Mouse (Mus musculus) lung, embryonic 16.5 days (tissue): ENCODE measurements around the gene Hspb9. TPM values are rescaled to one million over a fixed set of nuclear protein-coding genes. Genes with fewer than 3 reads are reported as not detected.
A peak's percentile ranks its signal among the peaks of the same experiment; 100 is the strongest.

Experiments
- ATAC-seq: fragments of 200-750 bp; cut with Nextera tagmentation; 2 replicates; pipeline ENCODE4 v1.8.0; 2017; ENCODE audit warnings: low read depth, mild to moderate bottlenecking, moderate library complexity
- H3K27ac ChIP-seq: fragments of 300-500 bp; sonication (generic); 2 replicates; pipeline ENCODE4 v1.5.1; 2014; ENCODE audit warnings: mild to moderate bottlenecking, control low read depth, low read length
- H3K27me3 ChIP-seq: fragments of 300-500 bp; sonication (generic); 2 replicates; pipeline ENCODE4 v1.6.1; 2014; ENCODE audit warnings: low read depth, low read length, mixed read lengths; ENCODE audit not compliant: control insufficient read depth, insufficient read depth
- H3K36me3 ChIP-seq: fragments of 300-500 bp; sonication (generic); 2 replicates; pipeline ENCODE4 v1.6.1; 2014; ENCODE audit warnings: low read length; ENCODE audit not compliant: control insufficient read depth, insufficient read depth
- H3K4me1 ChIP-seq: fragments of 300-500 bp; sonication (generic); replicated peaks from 2 replicates; pipeline ENCODE4 v1.6.1; 2014; ENCODE audit warnings: low read length, mixed read lengths; ENCODE audit not compliant: control insufficient read depth, insufficient read depth
- H3K4me2 ChIP-seq: fragments of 300-500 bp; sonication (generic); 2 replicates; pipeline ENCODE4 v1.6.1; 2014; ENCODE audit warnings: low read depth, low read length, control low read depth
- H3K4me3 ChIP-seq: fragments of 300-500 bp; sonication (generic); 2 replicates; pipeline ENCODE4 v1.5.1; 2014; ENCODE audit warnings: mild to moderate bottlenecking, low read length, control low read depth
- H3K9ac ChIP-seq: fragments of 300-500 bp; sonication (generic); 2 replicates; pipeline ENCODE4 v1.6.1; 2014; ENCODE audit warnings: low read length, control low read depth
- H3K9me3 ChIP-seq: fragments of 300-500 bp; sonication (generic); 2 replicates; pipeline ENCODE4 v1.6.1; 2016; ENCODE audit warnings: low read length; ENCODE audit not compliant: control insufficient read depth
- WGBS: fragments of 180-500 bp; shearing (Covaris S2); extraction: QIAGEN DNeasy Blood & Tissue Kit; methylation state at CpG from one replicate; pipeline ENCODE4 v1.1.7; 2014; 5-methylcytosine and 5-hydroxymethylcytosine counted together
- polyA plus RNA-seq: library from polyadenylated mRNA; unstranded; fragments of >200 nt; fragmentation: Nextera tagmentation; extraction: Ambion mirVana; gene quantifications from 2 replicates; pipeline ENCODE4 v1.2.1, GENCODE M21; 2015

The Hspb9 gene
- polyA plus RNA-seq, 1 experiment from 2014 or later = not detected

DNA sequence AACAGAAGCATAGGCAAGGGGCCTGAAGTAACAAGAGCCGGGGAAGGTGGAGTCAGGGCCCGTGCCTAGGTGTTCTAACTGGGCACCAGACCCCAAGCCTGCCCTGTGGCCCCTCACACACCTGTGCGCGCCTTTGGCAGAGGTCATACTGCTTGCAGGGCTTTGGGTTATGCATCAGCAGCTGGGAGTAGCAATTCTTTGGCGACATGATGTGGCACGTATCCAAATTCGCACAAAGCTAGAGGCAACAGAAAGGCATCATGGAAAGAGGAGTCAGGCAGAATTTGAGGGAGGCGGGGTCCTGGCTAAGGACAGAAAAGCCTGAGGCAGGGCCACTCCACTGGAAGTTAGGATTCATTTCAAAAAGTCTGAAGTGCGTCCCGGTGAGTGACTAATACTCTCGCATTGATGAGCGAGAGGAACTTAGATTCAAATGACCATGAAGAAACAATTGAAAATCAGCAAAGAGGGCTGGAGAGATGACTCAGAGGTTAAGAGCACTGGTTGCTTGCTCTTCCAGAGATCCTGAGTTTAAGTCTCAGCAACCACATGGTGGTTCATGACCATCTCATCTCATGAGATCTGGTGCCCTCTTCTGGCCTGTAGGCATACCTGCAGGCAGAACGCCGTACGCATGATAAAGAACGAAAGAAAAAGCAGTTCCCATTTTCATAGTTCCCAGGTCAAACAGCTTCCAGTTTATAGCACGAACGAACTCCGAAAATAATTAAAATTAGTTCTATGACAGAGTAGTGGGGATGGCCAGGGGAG, 11.4 kb upstream of the Hspb9 start:
- Histone ChIP-seq H3K9ac (no peak overlapping the region), H3K36me3 (peaks cover 8% of the 10 kb centered on the region), H3K4me3 (peak overlapping the region; percentile 31), H3K9me3 (no peaks in the 10 kb centered on the region), H3K4me2 (peak overlapping the region; percentile 55), H3K27ac (no peak overlapping the region), H3K27me3 (no peaks in the 10 kb centered on the region), H3K4me1 (peaks cover 6% of the 10 kb centered on the region)
- ATAC-seq = 0 out of 2 replicates have a peak, but pooled peaks have one; percentile 12
- WGBS = 37% methylated on average over 19 of the region's 19 CpGs

- H3K4me1 ChIP-seq = peaks cover 6% of the 10 kb centered on the region
- 49% methylated on average over 7 of the region's 7 CpGs for WGBS
- H3K27ac ChIP-seq = no peak overlapping the region
- H3K36me3 ChIP-seq = peaks cover 14% of the 10 kb centered on the region
- peak overlapping the region; percentile 55 for H3K4me2 ChIP-seq
- H3K9me3 ChIP-seq = no peaks in the 10 kb centered on the region
- no peak overlapping the region for H3K9ac ChIP-seq
- H3K27me3 ChIP-seq = no peaks in the 10 kb centered on the region
- no peak for ATAC-seq
- peak overlapping the region; percentile 31 for H3K4me3 ChIP-seq
Observed at GRCm38 (mm10) chr11:100702906-100703305, 10.7 kb upstream of the Hspb9 start.

- 58% methylated on average over 11 of the region's 11 CpGs for WGBS
Observed at GRCm38 (mm10) chr11:100703366-100703765, 10.3 kb upstream of the Hspb9 start.

GRCm38 (mm10) chr11:100703851-100704531, 9.7 kb upstream of the Hspb9 start, which contains the start of gene Dhx58:
TSS of gene Dhx58 (minus strand) at chr11:100704271.
- Histone ChIP-seq H3K4me3 (no peak within 1 kb of the TSS), H3K27me3 (no peaks in the 10 kb centered on the region), H3K4me1 (peaks cover 6% of the 10 kb centered on the region), H3K27ac (no peak within 1 kb of the TSS), H3K9ac (peak within 1 kb of the TSS; percentile 23; the same call in 1 of the 2 replicates), H3K9me3 (no peaks in the 10 kb centered on the region), H3K36me3 (peaks cover 17% of the 10 kb centered on the region), H3K4me2 (no peak within 1 kb of the TSS)
- WGBS = 57% methylated on average over 7 of the region's 7 CpGs
- no peak for ATAC-seq

More at GRCm38 (mm10) chr11:100703366-100703765, 10.3 kb upstream of the Hspb9 start:
- Histone ChIP-seq H3K9ac (no peak overlapping the region), H3K4me3 (no peak overlapping the region), H3K4me2 (no peak overlapping the region), H3K4me1 (peaks cover 6% of the 10 kb centered on the region), H3K27me3 (no peaks in the 10 kb centered on the region), H3K9me3 (no peaks in the 10 kb centered on the region), H3K27ac (no peak overlapping the region), H3K36me3 (peaks cover 17% of the 10 kb centered on the region)
- ATAC-seq = no peak

- H3K9me3 ChIP-seq = no peaks in the 10 kb centered on the region
- no peak overlapping the region for H3K4me3 ChIP-seq
- H3K27ac ChIP-seq = no peak overlapping the region
- 89% methylated on average over 23 of the region's 23 CpGs for WGBS
- H3K4me2 ChIP-seq = no peak overlapping the region
- peaks cover 6% of the 10 kb centered on the region for H3K4me1 ChIP-seq
- ATAC-seq = no peak
- no peaks in the 10 kb centered on the region for H3K27me3 ChIP-seq
- no peak overlapping the region for H3K9ac ChIP-seq
- peaks cover 23% of the 10 kb centered on the region for H3K36me3 ChIP-seq
Observed at GRCm38 (mm10) chr11:100705095-100705747, 8.4 kb upstream of the Hspb9 start.

GRCm38 (mm10) chr11:100709201-100709810, 4.3 kb upstream of the Hspb9 start:
- H3K36me3 ChIP-seq = peaks cover 23% of the 10 kb centered on the region
- WGBS = 94% methylated on average over 9 of the region's 9 CpGs
- ATAC-seq = no peak

GRCm38 (mm10) chr11:100710528-100710927, 3.1 kb upstream of the Hspb9 start:
- no peak for ATAC-seq
- Histone ChIP-seq H3K4me2 (no peak overlapping the region), H3K4me3 (no peak overlapping the region), H3K4me1 (peaks cover 26% of the 10 kb centered on the region), H3K27me3 (no peaks in the 10 kb centered on the region), H3K9me3 (no peaks in the 10 kb centered on the region), H3K27ac (no peak overlapping the region), H3K36me3 (peaks cover 25% of the 10 kb centered on the region), H3K9ac (no peak overlapping the region)
- WGBS = 91% methylated on average over 15 of the region's 15 CpGs

More at GRCm38 (mm10) chr11:100709201-100709810, 4.3 kb upstream of the Hspb9 start:
- H3K9ac ChIP-seq = no peak overlapping the region
- no peak overlapping the region for H3K4me2 ChIP-seq
- no peak overlapping the region for H3K27ac ChIP-seq
- peaks cover 26% of the 10 kb centered on the region for H3K4me1 ChIP-seq
- no peaks in the 10 kb centered on the region for H3K9me3 ChIP-seq
- H3K27me3 ChIP-seq = no peaks in the 10 kb centered on the region
- H3K4me3 ChIP-seq = no peak overlapping the region

GRCm38 (mm10) chr11:100710977-100711376, 2.7 kb upstream of the Hspb9 start:
- no peak overlapping the region for H3K9ac ChIP-seq
- H3K36me3 ChIP-seq = peaks cover 26% of the 10 kb centered on the region
- no peak overlapping the region for H3K4me3 ChIP-seq

More at GRCm38 (mm10) chr11:100710977-100711376, 2.7 kb upstream of the Hspb9 start:
- ATAC-seq = no peak
- Histone ChIP-seq H3K27ac (no peak overlapping the region), H3K4me2 (peak overlapping the region; percentile 82), H3K4me1 (peaks cover 26% of the 10 kb centered on the region), H3K9me3 (no peaks in the 10 kb centered on the region), H3K27me3 (no peaks in the 10 kb centered on the region)
- WGBS = 73% methylated on average over 4 of the region's 4 CpGs
